Mouse (Mus musculus): ENCODE data around the gene Lrch1.

The Lrch1 gene

GRCm38 (mm10) chr14:74947376-74948013, at the start of gene Lrch1:
Lrch1 (minus strand) TSS chr14:74947876.
- DNase-seq (ENCODE audit: low read depth, low spot score): peak; percentile 85

- peak; percentile 44 for DNase-seq (ENCODE audit: low read depth, low spot score)
Measured at GRCm38 (mm10) chr14:74997041-74997440, 49.4 kb upstream of the Lrch1 start.

GRCm38 (mm10) chr14:74996556-74996955, 48.9 kb upstream of the Lrch1 start:
- DNase-seq (ENCODE audit: low read depth, low spot score): peak; percentile 83

GRCm38 (mm10) chr14:74990504-74990903, 42.8 kb upstream of the Lrch1 start:
- DNase-seq (ENCODE audit: low read depth, low spot score): peak; percentile 84

GRCm38 (mm10) chr14:74989909-74990308, 42.2 kb upstream of the Lrch1 start:
- no peak for DNase-seq (ENCODE audit: low read depth, low spot score)

- no peak for DNase-seq (ENCODE audit: low read depth, low spot score)
Measured at GRCm38 (mm10) chr14:74989322-74989721, 41.6 kb upstream of the Lrch1 start.

GRCm38 (mm10) chr14:74986527-74986926, 38.9 kb upstream of the Lrch1 start:
- no peak for DNase-seq (ENCODE audit: low read depth, low spot score)

GRCm38 (mm10) chr14:74985658-74986057, 38.0 kb upstream of the Lrch1 start:
- DNase-seq (ENCODE audit: low read depth, low spot score): no peak

GRCm38 (mm10) chr14:74984817-74985391, 37.2 kb upstream of the Lrch1 start:
- DNase-seq (ENCODE audit: low read depth, low spot score): no peak

GRCm38 (mm10) chr14:74983079-74983478, 35.4 kb upstream of the Lrch1 start:
- no peak for DNase-seq (ENCODE audit: low read depth, low spot score)

- no peak for DNase-seq (ENCODE audit: low read depth, low spot score)
Measured at GRCm38 (mm10) chr14:74981016-74981415, 33.3 kb upstream of the Lrch1 start.

GRCm38 (mm10) chr14:74976972-74977371, 29.3 kb upstream of the Lrch1 start:
- no peak for DNase-seq (ENCODE audit: low read depth, low spot score)

GRCm38 (mm10) chr14:74974136-74974651, 26.5 kb upstream of the Lrch1 start:
- DNase-seq (ENCODE audit: low read depth, low spot score): no peak

- DNase-seq (ENCODE audit: low read depth, low spot score): no peak
Measured at GRCm38 (mm10) chr14:74972687-74973086, 25.0 kb upstream of the Lrch1 start.

- DNase-seq (ENCODE audit: low read depth, low spot score): no peak
Measured at GRCm38 (mm10) chr14:74972216-74972615, 24.5 kb upstream of the Lrch1 start.

GRCm38 (mm10) chr14:74963402-74963764, 15.7 kb upstream of the Lrch1 start:
- DNase-seq (ENCODE audit: low read depth, low spot score): no peak

GRCm38 (mm10) chr14:74962713-74963401, 15.2 kb upstream of the Lrch1 start:
- no peak for DNase-seq (ENCODE audit: low read depth, low spot score)

GRCm38 (mm10) chr14:74960568-74960967, 12.9 kb upstream of the Lrch1 start:
- no peak for DNase-seq (ENCODE audit: low read depth, low spot score)

- no peak for DNase-seq (ENCODE audit: low read depth, low spot score)
Measured at GRCm38 (mm10) chr14:74956702-74957101, 9.0 kb upstream of the Lrch1 start.

GRCm38 (mm10) chr14:74956234-74956633, 8.6 kb upstream of the Lrch1 start:
- no peak for DNase-seq (ENCODE audit: low read depth, low spot score)

GRCm38 (mm10) chr14:74948426-74949240, 957 bp upstream of the Lrch1 start:
- peak; percentile 89 for DNase-seq (ENCODE audit: low read depth, low spot score)

- DNase-seq (ENCODE audit: low read depth, low spot score): no peak
Measured at GRCm38 (mm10) chr14:74948014-74948396, 329 bp upstream of the Lrch1 start.
